Mouse (Mus musculus) brain, embryonic 14.5 days (tissue): ENCODE measurements at regions not wholly inside any gene's neighbourhood (a gene's known extent, or its start where the extent isn't known, plus 50 kb on each side); places are given as distances from the start of the nearest gene placed in this dataset.

Experiments used
- DNase-seq: peaks from one replicate; pipeline ENCODE4 v3.0.0-alpha.2; 2011; ENCODE audit warnings: low read depth
- CTCF ChIP-seq: fragments of 200-500 bp; IDR thresholded peaks from 2 replicates; pipeline ENCODE4 v1.5.1; 2012; ENCODE audit warnings: inconsistent platforms, mild to moderate bottlenecking, moderate library complexity, borderline replicate concordance; ENCODE audit not compliant: insufficient read depth, insufficient read length; ENCODE audit errors: extremely low read depth
- POLR2A ChIP-seq: fragments of 200-500 bp; IDR thresholded peaks from 2 replicates; pipeline ENCODE4 v1.6.1; 2012; ENCODE audit warnings: mild to moderate bottlenecking, inconsistent platforms, borderline replicate concordance; ENCODE audit not compliant: poor library complexity, insufficient read depth, insufficient read length, severe bottlenecking; ENCODE audit errors: extremely low read depth

GRCm38 (mm10) chr12:106291476-106292046 lies 281.5 kb downstream of the Vrk1 start:
- peak; percentile 53 for DNase-seq
- no peak for TF ChIP-seq POLR2A

- DNase-seq: peak; percentile 44
- TF ChIP-seq POLR2A (no peak), CTCF (peak; percentile 45; the same call in 1 of the 2 replicates)
These were observed 283.1 kb downstream of the Vrk1 start for GRCm38 (mm10) chr12:106293117-106293516.

GRCm38 (mm10) chr12:106295596-106295995 lies 285.6 kb downstream of the Vrk1 start:
- DNase-seq: peak; percentile 37
- TF ChIP-seq POLR2A (no peak), CTCF (no peak)

GRCm38 (mm10) chr12:106302617-106303016 lies 292.6 kb downstream of the Vrk1 start:
- no peak for TF ChIP-seq POLR2A
- no peak for TF ChIP-seq CTCF
- peak; percentile 52 for DNase-seq

- DNase-seq: no peak
- no peak for TF ChIP-seq CTCF
- TF ChIP-seq POLR2A: no peak
These were observed 298.4 kb downstream of the Vrk1 start for GRCm38 (mm10) chr12:106308291-106308955.

- no peak for TF ChIP-seq POLR2A
- TF ChIP-seq CTCF: no peak
- no peak for DNase-seq
These were observed 299.1 kb downstream of the Vrk1 start for GRCm38 (mm10) chr12:106308956-106309610.

GRCm38 (mm10) chr12:106310171-106310570 lies 300.1 kb downstream of the Vrk1 start:
- no peak for TF ChIP-seq POLR2A
- no peak for TF ChIP-seq CTCF
- no peak for DNase-seq

GRCm38 (mm10) chr12:106310585-106311319 lies 300.7 kb downstream of the Vrk1 start:
- TF ChIP-seq CTCF (no peak), POLR2A (no peak)

GRCm38 (mm10) chr12:106311320-106311825 lies 301.3 kb downstream of the Vrk1 start:
- TF ChIP-seq POLR2A: no peak
- TF ChIP-seq CTCF: no peak
- DNase-seq: no peak

More at GRCm38 (mm10) chr12:106310585-106311319, 300.7 kb downstream of the Vrk1 start:
- peak; percentile 51 for DNase-seq

- peak; percentile 45 for DNase-seq
- TF ChIP-seq CTCF (no peak), POLR2A (no peak)
These were observed 302.0 kb downstream of the Vrk1 start for GRCm38 (mm10) chr12:106311831-106312600.

GRCm38 (mm10) chr12:106317738-106318137 lies 307.7 kb downstream of the Vrk1 start:
- DNase-seq: peak; percentile 71

More at GRCm38 (mm10) chr12:106317738-106318137, 307.7 kb downstream of the Vrk1 start:
- TF ChIP-seq POLR2A (no peak), CTCF (no peak)
